Mouse (Mus musculus) neural tube, embryonic 11.5 days (tissue): ENCODE measurements at regions not wholly inside any gene's neighbourhood (a gene's known extent, or its start where the extent isn't known, plus 50 kb on each side); places are given as distances from the start of the nearest gene placed in this dataset.

ENCODE experiments used
- ATAC-seq: fragments of 200-750 bp; cut with Nextera tagmentation; 2 replicates; pipeline ENCODE4 v1.8.0; 2017; ENCODE audit warnings: moderate number of reproducible peaks, mild to moderate bottlenecking, moderate TSS enrichment, moderate library complexity; ENCODE audit not compliant: insufficient read depth, low FRiP score, low TSS enrichment
- DNase-seq: peaks from one replicate; pipeline ENCODE4 v3.0.0-alpha.2; 2015; ENCODE audit warnings: low spot score
- H3K27ac ChIP-seq: fragments of 300-500 bp; sonication (generic); 2 replicates; pipeline ENCODE4 v1.5.1; 2014; ENCODE audit warnings: low read depth, mild to moderate bottlenecking, low read length
- H3K27me3 ChIP-seq: fragments of 300-500 bp; sonication (generic); 2 replicates; pipeline ENCODE4 v1.6.1; 2014; ENCODE audit warnings: mild to moderate bottlenecking, low read length, mixed read lengths; ENCODE audit not compliant: control insufficient read depth, insufficient read depth
- H3K36me3 ChIP-seq: fragments of 300-500 bp; sonication (generic); 2 replicates; pipeline ENCODE4 v1.6.1; 2014; ENCODE audit warnings: mild to moderate bottlenecking, low read length, moderate library complexity, mixed read lengths; ENCODE audit not compliant: control insufficient read depth, insufficient read depth
- H3K4me1 ChIP-seq: fragments of 300-500 bp; sonication (generic); 2 replicates; pipeline ENCODE4 v1.6.1; 2014; ENCODE audit warnings: low read length, mixed read lengths; ENCODE audit not compliant: control insufficient read depth, insufficient read depth
- H3K4me2 ChIP-seq: fragments of 300-500 bp; sonication (generic); 2 replicates; pipeline ENCODE4 v1.6.1; 2014; ENCODE audit warnings: low read depth, mild to moderate bottlenecking, moderate library complexity
- H3K4me3 ChIP-seq: fragments of 300-500 bp; sonication (generic); 2 replicates; pipeline ENCODE4 v1.5.1; 2014; ENCODE audit warnings: low read depth, low read length
- H3K9ac ChIP-seq: fragments of 300-500 bp; sonication (generic); 2 replicates; pipeline ENCODE4 v1.6.1; 2014; ENCODE audit warnings: mild to moderate bottlenecking, low read length
- H3K9me3 ChIP-seq: fragments of 300-500 bp; sonication (generic); 2 replicates; pipeline ENCODE4 v1.6.1; 2016; ENCODE audit warnings: low read length; ENCODE audit not compliant: control insufficient read depth
- WGBS: fragments of 180-500 bp; shearing (Covaris S2); extraction: QIAGEN DNeasy Blood & Tissue Kit; methylation state at CpG from one replicate; pipeline ENCODE4 v1.1.7; 2014; 5-methylcytosine and 5-hydroxymethylcytosine counted together

DNA sequence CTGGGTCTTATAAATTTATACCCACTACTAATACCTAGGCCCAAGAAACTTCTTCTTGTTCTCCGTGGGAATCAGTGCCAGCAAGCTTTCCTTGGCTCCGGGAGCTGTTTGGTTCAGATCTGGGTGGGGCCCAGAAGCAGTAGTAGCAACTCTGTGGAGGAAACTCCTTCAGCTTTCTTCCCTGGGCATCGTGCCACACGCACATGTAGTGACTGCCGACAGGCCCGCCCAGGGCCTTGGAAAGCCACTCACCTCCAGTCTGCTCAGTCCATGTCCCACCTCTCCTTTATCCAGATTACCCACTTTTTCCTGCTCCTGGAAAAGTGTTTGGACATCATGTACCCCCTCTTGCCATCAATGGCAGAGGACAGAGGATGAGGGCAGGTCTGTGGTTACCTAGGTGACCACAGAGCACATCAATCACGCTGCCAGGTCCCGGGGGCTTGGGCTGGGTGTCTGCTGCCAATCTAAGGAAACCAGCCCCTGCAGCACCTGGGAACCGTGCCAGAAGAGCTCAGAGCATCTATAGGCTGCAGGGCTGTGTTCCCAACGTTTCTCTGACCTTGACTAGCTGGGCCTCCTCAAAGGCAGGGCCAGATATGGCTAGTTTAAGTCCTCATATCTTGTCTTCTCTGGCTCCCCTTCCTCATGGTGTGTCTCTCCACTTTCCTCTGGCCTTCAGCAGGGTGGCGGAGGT is 63.1 kb upstream of the Mef2a start:
- DNase-seq: no peak
- Histone ChIP-seq H3K9me3 (no peaks in the 10 kb centered on the region), H3K4me2 (no peak overlapping the region), H3K4me1 (no peaks in the 10 kb centered on the region), H3K27me3 (no peaks in the 10 kb centered on the region), H3K9ac (no peak overlapping the region), H3K4me3 (no peak overlapping the region), H3K36me3 (no peaks in the 10 kb centered on the region), H3K27ac (no peak overlapping the region)
- ATAC-seq: no peak
- WGBS: 84% methylated on average over 11 of the region's 11 CpGs

DNA sequence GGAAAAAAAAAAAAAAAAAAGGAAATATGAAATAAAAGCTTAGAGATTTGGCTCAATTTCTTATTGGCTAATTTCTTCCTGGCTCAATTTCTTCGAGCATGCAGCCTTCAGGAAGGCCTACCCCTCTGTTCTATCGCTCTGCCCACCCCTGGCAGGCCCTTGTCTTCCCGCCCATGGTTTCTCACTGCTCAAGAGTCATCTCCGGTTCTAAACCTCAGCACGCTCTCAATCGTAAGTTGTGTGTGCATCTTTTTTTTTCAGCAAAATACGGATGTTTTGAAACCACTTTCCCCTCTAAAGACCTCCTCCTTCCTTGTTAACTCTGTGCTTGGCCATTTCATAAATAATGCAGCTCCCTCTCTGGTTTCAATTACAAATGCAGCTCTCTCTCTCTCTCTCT is 58.3 kb upstream of the Mef2a start:
- no peaks in the 10 kb centered on the region for H3K9me3 ChIP-seq
- H3K4me2 ChIP-seq: no peak overlapping the region
- no peak overlapping the region for H3K9ac ChIP-seq
- H3K27me3 ChIP-seq: no peaks in the 10 kb centered on the region
- WGBS: 87% methylated on average over 7 of the region's 7 CpGs
- DNase-seq: no peak
- ATAC-seq: no peak
- no peaks in the 10 kb centered on the region for H3K4me1 ChIP-seq
- H3K4me3 ChIP-seq: no peak overlapping the region
- H3K36me3 ChIP-seq: no peaks in the 10 kb centered on the region
- no peak overlapping the region for H3K27ac ChIP-seq

DNA sequence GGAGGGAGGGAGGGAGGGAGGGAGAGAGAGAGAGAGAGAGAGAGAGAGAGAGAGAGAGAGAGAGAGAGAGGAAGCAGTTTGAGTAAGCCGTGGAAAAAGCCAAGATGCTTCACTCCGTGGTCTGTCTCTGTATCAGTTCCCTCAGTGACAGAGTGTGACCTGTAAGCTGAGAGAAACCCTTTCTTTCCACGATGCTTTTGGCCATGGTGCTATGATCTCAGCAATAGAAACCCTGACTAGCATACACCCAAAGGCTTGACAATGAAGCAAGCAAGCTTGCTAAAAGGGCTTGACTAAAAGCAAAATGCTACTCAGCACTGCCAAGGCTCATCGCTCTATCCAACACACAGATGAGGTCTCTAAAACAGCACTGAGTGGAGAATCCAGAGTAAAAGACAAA is 57.4 kb upstream of the Mef2a start:
- Histone ChIP-seq H3K27me3 (no peaks in the 10 kb centered on the region), H3K9me3 (no peaks in the 10 kb centered on the region), H3K27ac (no peak overlapping the region), H3K4me2 (no peak overlapping the region), H3K4me3 (no peak overlapping the region), H3K9ac (no peak overlapping the region), H3K36me3 (no peaks in the 10 kb centered on the region), H3K4me1 (no peaks in the 10 kb centered on the region)
- ATAC-seq (no peak), DNase-seq (no peak)
- WGBS: 92% methylated on average over 4 of the region's 4 CpGs

DNA sequence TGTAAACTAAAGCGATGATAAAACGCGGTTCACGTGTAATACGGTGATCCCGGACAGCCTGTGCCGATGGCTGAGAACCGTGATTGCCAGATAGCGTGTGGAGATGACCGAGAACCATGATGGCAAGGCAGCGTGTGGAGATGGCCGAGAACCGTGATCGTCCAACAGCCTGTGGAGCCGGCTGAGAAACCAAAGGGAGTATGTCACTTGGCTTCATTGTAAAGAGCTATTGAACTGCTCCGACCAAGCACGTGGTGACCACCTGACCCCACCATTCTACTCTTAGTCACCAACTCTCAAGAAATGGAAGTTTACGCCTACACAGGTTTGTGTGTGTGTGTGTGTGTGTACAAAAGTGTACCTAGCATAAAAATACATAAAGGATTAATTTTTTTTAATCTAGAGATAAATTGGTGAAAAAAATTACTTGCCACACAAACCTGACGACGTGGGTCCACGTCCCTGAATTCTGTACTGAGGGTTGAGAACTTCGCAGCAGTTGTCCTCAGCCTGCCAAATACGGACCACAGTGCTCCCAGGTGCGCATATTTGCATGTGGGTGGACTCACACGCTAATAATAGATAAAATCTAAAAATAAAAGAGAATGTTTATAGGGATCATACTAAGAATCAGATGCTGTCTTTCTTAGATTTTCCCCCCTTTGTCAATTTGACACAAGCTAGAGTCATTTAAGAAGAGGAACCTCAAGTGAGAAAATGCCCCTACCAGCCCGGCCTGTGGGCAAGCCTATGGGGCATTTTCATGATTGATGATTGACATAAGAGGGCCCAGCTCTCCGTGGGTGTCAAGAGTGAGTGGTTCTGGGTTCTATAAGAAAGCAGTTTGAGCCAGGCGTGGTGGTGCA is 56.6 kb upstream of the Mef2a start:
- no peak overlapping the region for H3K4me3 ChIP-seq
- no peak overlapping the region for H3K4me2 ChIP-seq
- H3K27me3 ChIP-seq: no peaks in the 10 kb centered on the region
- no peak for ATAC-seq
- H3K9ac ChIP-seq: no peak overlapping the region
- 92% methylated on average over 28 of the region's 28 CpGs for WGBS
- no peaks in the 10 kb centered on the region for H3K9me3 ChIP-seq
- DNase-seq: no peak
- no peaks in the 10 kb centered on the region for H3K4me1 ChIP-seq
- H3K27ac ChIP-seq: no peak overlapping the region
- H3K36me3 ChIP-seq: no peaks in the 10 kb centered on the region

DNA sequence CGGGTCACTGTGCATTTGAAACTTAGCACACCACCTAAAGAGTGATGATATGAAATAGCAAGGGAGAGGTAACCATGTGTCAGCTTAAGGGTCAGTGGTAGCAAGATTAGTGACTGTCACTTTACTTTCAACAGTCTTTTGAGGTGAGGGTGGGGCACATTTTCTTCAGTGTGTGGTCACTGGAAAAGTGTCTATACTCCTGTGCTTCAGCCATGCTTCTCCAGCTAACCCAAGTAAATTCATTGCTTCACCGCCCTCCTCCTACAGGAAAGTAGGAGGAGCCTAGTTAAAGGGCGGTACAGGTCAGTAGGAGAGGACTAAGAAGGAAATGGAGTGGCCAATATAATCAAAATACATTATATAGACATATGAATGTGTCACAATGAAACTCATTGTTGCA is 55.7 kb upstream of the Mef2a start:
- Histone ChIP-seq H3K36me3 (no peaks in the 10 kb centered on the region), H3K9ac (no peak overlapping the region), H3K4me3 (no peak overlapping the region), H3K27me3 (no peaks in the 10 kb centered on the region), H3K9me3 (no peaks in the 10 kb centered on the region), H3K4me2 (no peak overlapping the region), H3K4me1 (no peaks in the 10 kb centered on the region), H3K27ac (no peak overlapping the region)
- no peak for DNase-seq
- no peak for ATAC-seq
- WGBS: 94% methylated on average over 3 of the region's 3 CpGs

DNA sequence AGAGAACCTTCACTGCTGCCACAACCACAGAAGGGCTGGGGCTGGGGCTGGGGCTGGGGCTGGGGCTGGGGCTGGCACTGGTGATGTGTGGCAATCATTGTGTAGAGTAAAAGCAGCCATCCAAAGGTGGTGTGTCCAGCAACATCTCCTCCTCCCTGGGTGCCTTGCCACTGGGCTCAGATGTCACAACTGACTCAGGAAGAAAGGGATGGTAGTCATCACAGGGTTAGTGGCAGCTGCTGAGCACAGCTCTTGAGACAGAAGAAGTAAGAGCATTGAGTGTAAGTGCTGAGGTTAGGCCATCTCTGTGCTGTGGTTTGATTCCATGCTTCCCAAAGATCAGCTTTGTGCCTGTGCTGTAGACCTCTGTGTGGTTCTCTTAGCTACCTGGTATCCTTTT is 53.4 kb upstream of the Mef2a start:
- DNase-seq (no peak), ATAC-seq (no peak)
- Histone ChIP-seq H3K4me2 (no peak overlapping the region), H3K9me3 (no peaks in the 10 kb centered on the region), H3K27ac (no peak overlapping the region), H3K27me3 (no peaks in the 10 kb centered on the region), H3K4me1 (no peaks in the 10 kb centered on the region), H3K4me3 (no peak overlapping the region), H3K36me3 (no peaks in the 10 kb centered on the region), H3K9ac (no peak overlapping the region)

DNA sequence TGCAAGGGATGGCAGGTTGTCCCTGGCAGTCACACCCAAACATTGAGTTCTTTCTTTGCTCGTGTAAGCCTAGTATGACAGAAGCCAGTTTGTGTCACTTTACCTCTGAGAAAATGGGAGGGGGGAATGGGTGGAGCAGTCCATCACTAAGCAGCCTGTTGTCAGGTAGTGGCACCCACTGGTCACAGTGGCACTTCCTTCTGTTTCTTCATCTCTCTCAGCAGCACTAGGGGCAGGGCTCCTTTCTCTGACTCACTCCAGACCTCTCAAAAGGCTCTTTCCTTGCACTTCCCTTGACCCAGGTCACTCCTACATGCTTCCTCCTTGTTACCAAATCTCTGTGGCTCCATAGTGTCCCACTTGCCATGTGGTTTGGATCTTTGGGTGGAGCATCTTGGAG is 52.9 kb upstream of the Mef2a start:
- H3K4me2 ChIP-seq: no peak overlapping the region
- H3K4me1 ChIP-seq: no peaks in the 10 kb centered on the region
- no peaks in the 10 kb centered on the region for H3K9me3 ChIP-seq
- H3K27ac ChIP-seq: no peak overlapping the region
- no peak overlapping the region for H3K4me3 ChIP-seq
- no peak for ATAC-seq
- H3K27me3 ChIP-seq: no peaks in the 10 kb centered on the region
- H3K36me3 ChIP-seq: no peaks in the 10 kb centered on the region
- H3K9ac ChIP-seq: no peak overlapping the region
- 74% methylated on average over 1 of the region's 1 CpGs for WGBS
- no peak for DNase-seq

DNA sequence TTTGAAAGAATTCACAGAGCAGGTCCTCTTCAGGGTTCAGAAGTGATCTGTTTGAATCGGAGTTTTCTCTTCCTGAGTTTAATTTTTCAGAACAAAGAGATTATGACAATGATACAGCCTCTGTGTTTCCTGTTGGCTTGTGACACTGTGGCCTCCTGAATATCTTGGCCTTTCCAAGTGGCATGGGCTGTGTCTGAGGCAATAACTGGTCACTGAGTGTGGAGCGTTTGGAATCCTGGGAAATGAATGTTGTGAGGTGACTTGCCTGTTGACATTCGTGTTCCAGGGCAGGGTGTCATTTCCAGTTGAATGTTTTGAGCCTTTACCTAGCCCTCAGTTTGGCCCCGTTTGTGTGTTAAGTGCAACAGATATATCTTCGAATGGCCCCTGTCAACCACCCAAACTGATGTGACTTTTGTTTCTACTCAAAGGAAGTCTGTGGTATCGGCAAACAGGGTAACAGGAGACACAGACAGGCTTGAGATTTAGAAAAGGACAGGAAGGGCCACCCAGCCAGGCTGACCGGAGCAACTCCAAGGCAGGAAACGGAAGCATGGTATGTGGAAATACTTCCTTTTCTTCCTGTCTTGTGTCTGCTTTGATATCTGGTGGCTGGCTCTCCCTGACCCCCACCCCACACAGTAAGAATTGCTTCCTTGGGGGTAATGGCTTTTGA is 52.3 kb upstream of the Mef2a start:
- Histone ChIP-seq H3K9me3 (no peaks in the 10 kb centered on the region), H3K36me3 (no peaks in the 10 kb centered on the region), H3K9ac (no peak overlapping the region), H3K27me3 (no peaks in the 10 kb centered on the region), H3K27ac (no peak overlapping the region), H3K4me3 (no peak overlapping the region), H3K4me2 (no peak overlapping the region), H3K4me1 (no peaks in the 10 kb centered on the region)
- 79% methylated on average over 8 of the region's 8 CpGs for WGBS
- ATAC-seq (no peak), DNase-seq (no peak)
